Mouse (Mus musculus): ENCODE measurements around the gene Nlgn1.

- TF ChIP-seq CTCF (IDR thresholded peaks at IDR 0.05; ENCODE audit: low read depth, low read length) (no peak), POLR2A (IDR thresholded peaks at IDR 0.05; ENCODE audit: insufficient read depth, low read length) (no peak), EP300 (IDR thresholded peaks at IDR 0.05; ENCODE audit: insufficient read depth, low read depth, low read length) (no peak)
Observed at GRCm38 (mm10) chr3:26317397-26317796, 14.9 kb downstream of the Nlgn1 start.

Data from ES-Bruce4 (cell line).